Mouse (Mus musculus) liver, adult 2 months (tissue): ENCODE measurements around the gene Ninl. TPM values are rescaled to one million over a fixed set of nuclear protein-coding genes. Genes with fewer than 3 reads are reported as not detected.

Experiments used
- DNase-seq: peaks from one replicate; pipeline ENCODE4 v3.0.0-alpha.2; 2011; ENCODE audit warnings: low read depth, low spot score; ENCODE audit errors: extremely low read depth
- H3K27ac ChIP-seq: fragments of 200-500 bp; replicated peaks from 2 replicates; pipeline ENCODE4 v1.5.1; 2012; ENCODE audit warnings: low read depth, mild to moderate bottlenecking, control low read depth, inconsistent platforms, low read length; ENCODE audit not compliant: insufficient read depth
- H3K27me3 ChIP-seq: fragments of 200-500 bp; 2 replicates; pipeline ENCODE4 v1.6.1; 2012; ENCODE audit warnings: mild to moderate bottlenecking, moderate library complexity, low read length, inconsistent platforms; ENCODE audit not compliant: control insufficient read depth, insufficient read depth
- H3K36me3 ChIP-seq: fragments of 200-500 bp; 2 replicates; pipeline ENCODE4 v1.6.1; 2012; ENCODE audit warnings: low read length, inconsistent platforms; ENCODE audit not compliant: control insufficient read depth, insufficient read depth
- H3K4me1 ChIP-seq: fragments of 200-500 bp; 2 replicates; pipeline ENCODE4 v1.6.1; 2011; ENCODE audit warnings: low read length; ENCODE audit not compliant: control insufficient read depth, insufficient read depth
- H3K4me3 ChIP-seq: fragments of 200-500 bp; 2 replicates; pipeline ENCODE4 v1.5.1; 2011; ENCODE audit warnings: low read depth, mild to moderate bottlenecking, control low read depth, low read length, moderate library complexity; ENCODE audit not compliant: insufficient read depth
- H3K79me2 ChIP-seq: fragments of 200-500 bp; 2 replicates; pipeline ENCODE4 v1.6.1; 2012; ENCODE audit warnings: inconsistent platforms, mild to moderate bottlenecking, low read length, moderate library complexity; ENCODE audit not compliant: control insufficient read depth, insufficient read depth
- H3K9ac ChIP-seq: fragments of 200-500 bp; 2 replicates; pipeline ENCODE4 v1.6.1; 2012; ENCODE audit warnings: low read depth, mild to moderate bottlenecking, control low read depth, inconsistent platforms, low read length
- CTCF ChIP-seq: fragments of 200-500 bp; IDR thresholded peaks from 2 replicates; pipeline ENCODE4 v1.5.1; 2011; ENCODE audit warnings: low read depth, low read length, control low read depth
- POLR2A ChIP-seq: fragments of 200-500 bp; IDR thresholded peaks from 2 replicates; pipeline ENCODE4 v1.6.1; 2011; ENCODE audit warnings: low read length, control low read depth; ENCODE audit not compliant: insufficient read depth; ENCODE audit errors: extremely low read depth
- WGBS: fragments of 180-500 bp; shearing (Covaris S2); methylation state at CpG from one replicate; pipeline ENCODE4 v1.1.7; 2018; 5-methylcytosine and 5-hydroxymethylcytosine counted together
- polyA plus RNA-seq: library from polyadenylated mRNA; depleted of rRNA; stranded (reverse); fragments of >200 nt; gene quantifications from 2 replicates; pipeline ENCODE4 v1.2.3, GENCODE M21; 2012
- total RNA-seq: library from RNA; depleted of rRNA; stranded (reverse); fragments of >200 nt; gene quantifications from 2 replicates; pipeline ENCODE4 v1.2.3, GENCODE M21; 2014

Ninl gene
- total and polyA plus RNA-seq, 2 experiments: 0.29 to 0.37 TPM

DNA sequence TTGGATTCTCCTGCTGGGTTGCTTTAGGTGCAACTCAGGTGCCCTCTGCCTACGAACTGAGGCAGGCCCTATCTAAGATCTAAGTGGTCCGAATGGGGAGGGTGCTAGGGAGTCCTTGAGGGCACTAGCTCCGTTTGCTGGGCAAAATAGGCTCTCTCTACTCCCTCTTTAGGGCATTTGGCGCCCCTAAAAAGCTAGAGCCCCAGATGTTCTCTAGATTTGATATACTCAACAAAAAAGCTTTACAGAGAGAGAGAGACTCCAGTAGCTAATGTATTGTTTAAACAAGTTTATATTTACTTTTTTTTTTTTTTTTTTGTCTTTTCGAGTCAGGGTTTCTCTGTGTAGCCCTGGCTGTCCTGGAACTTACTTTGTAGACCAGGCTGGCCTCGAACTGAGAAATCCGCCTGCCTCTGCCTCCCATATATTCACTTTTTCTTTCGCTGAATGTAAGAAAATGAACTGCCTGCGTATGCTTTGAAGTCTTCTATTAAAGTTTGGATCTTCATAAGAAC lies 134.2 kb downstream of the Ninl start, which contains the start of gene Gins1:
Gene Gins1 (plus strand): TSS at position 465 of the 515 bp plus-strand sequence.
- H3K79me2 ChIP-seq: peaks cover 3% of the 10 kb centered on the region; the same call in 1 of the 2 replicates
- no peaks in the 10 kb centered on the region for H3K36me3 ChIP-seq
- peak within 1 kb of the TSS; percentile 85 for H3K27ac ChIP-seq
- WGBS: 28% methylated on average over 9 of the region's 9 CpGs
- DNase-seq: no peak
- peak within 1 kb of the TSS; percentile 79 for H3K4me3 ChIP-seq
- peak within 1 kb of the TSS; percentile 87 for H3K9ac ChIP-seq
- TF ChIP-seq POLR2A (no peak), CTCF (no peak)
- H3K27me3 ChIP-seq: no peaks in the 10 kb centered on the region
- peaks cover 4% of the 10 kb centered on the region for H3K4me1 ChIP-seq

DNA sequence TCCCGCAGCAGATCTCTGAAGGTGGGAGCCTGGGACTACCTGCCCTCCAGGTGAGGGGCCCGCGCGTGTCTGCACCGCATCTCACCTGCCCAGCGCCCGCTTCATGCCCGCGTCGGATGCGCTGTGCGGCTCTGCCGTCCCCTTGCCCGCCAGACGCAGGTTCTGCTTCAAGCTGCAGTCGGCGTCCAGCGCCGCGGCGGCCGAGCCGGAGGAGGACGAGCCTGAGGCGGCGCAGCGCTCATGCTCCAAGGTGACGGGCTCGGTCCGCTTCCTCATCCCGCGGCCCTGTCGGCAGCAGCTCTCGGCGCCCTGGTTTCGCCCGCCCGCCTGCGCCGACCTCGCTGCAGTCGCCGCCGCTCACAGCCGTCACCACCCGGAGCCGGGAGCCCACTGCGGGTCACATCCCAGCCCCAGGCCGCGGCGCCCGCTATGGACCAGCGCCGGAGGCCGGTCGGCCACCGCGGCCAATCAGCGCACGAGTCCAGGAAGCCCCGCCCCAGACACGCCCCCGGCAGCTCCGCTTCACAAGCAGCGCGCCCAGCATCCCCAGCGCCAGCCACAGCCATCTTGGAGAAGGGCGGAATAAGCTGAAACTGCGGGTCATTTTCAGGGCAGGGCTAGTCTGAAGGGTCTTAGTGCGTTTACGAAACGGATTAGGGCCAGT lies 134.8 kb downstream of the Ninl start, which contains the start of gene Abhd12:
Gene Abhd12 (minus strand): TSS at position 470 of the 664 bp plus-strand sequence.
- Histone ChIP-seq H3K4me3 (peak within 1 kb of the TSS; percentile 79), H3K79me2 (peaks cover 3% of the 10 kb centered on the region; the same call in 1 of the 2 replicates), H3K27me3 (no peaks in the 10 kb centered on the region), H3K4me1 (peaks cover 4% of the 10 kb centered on the region), H3K9ac (peak within 1 kb of the TSS; percentile 87), H3K36me3 (no peaks in the 10 kb centered on the region), H3K27ac (peak within 1 kb of the TSS; percentile 85)
- peak; percentile 81 for DNase-seq
- TF ChIP-seq CTCF (no peak), POLR2A (peak; percentile 80)
- WGBS: 1% methylated on average over 68 of the region's 72 CpGs

GRCm38 (mm10) chr2:150902347-150902746 lies 136.8 kb downstream of the Ninl start:
- Histone ChIP-seq H3K9ac (no peak overlapping the region), H3K36me3 (no peaks in the 10 kb centered on the region), H3K4me1 (peaks cover 4% of the 10 kb centered on the region), H3K79me2 (peaks cover 8% of the 10 kb centered on the region; the same call in 1 of the 2 replicates), H3K27ac (no peak overlapping the region), H3K4me3 (no peak overlapping the region), H3K27me3 (no peaks in the 10 kb centered on the region)
- DNase-seq: no peak
- WGBS: 54% methylated on average over 8 of the region's 8 CpGs
- TF ChIP-seq POLR2A: no peak
- TF ChIP-seq CTCF: no peak

DNA sequence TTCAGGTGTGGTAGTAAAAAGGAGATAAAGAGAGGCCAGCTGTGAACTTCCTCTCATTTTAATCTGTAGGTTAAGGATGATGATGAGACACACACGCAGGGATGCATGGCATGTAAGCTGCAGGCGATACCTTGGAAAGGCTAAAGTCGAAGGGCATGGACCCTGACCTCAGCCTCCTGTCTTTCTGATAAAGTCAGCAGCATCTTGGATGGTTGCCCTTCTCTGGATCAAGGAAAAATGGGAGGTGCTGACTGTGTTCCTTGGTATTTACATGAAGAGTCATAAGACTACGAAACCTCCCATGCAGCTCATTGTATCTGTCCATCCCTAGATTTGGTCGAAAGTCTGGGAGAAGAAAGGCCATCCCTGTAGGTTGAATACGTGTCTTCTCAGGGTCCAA lies 138.8 kb downstream of the Ninl start:
- no peak overlapping the region for H3K27ac ChIP-seq
- peak; percentile 55 for DNase-seq
- TF ChIP-seq POLR2A (no peak), CTCF (no peak)
- H3K27me3 ChIP-seq: no peaks in the 10 kb centered on the region
- H3K79me2 ChIP-seq: peaks cover 11% of the 10 kb centered on the region; the same call in 1 of the 2 replicates
- H3K4me3 ChIP-seq: no peak overlapping the region
- WGBS: 61% methylated on average over 6 of the region's 6 CpGs
- H3K36me3 ChIP-seq: no peaks in the 10 kb centered on the region
- peaks cover 6% of the 10 kb centered on the region for H3K4me1 ChIP-seq
- H3K9ac ChIP-seq: no peak overlapping the region

DNA sequence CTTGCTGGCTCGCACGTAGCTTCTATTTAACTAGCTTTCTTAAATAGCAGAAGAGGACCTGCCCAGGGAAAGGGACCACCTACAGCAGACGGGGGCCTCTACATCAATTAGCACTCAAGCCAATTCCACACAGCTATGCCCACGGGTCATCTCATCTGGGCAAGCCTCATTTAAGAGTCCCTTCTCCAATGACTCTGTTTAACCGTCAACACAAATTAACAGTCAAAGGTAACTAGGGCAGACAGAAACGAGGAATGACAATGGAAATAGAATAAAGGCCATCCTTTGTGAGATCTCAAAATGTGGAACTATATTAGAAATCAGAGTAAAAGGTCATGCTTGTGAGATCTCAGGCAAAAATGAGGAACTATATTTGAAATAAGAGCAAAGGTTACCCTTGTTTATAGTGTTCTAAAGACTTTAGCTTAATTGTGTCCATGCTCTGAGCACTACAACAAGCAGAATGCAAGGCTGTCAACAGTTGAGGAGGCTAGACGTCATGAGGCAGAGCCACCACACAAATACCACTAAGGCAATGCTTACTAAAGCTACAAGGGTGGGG lies 143.4 kb downstream of the Ninl start:
- WGBS: 82% methylated on average over 7 of the region's 7 CpGs
- no peak overlapping the region for H3K9ac ChIP-seq
- no peaks in the 10 kb centered on the region for H3K36me3 ChIP-seq
- 0 out of 2 replicates have a peak overlapping the region, but pooled peaks have one; percentile 54 for H3K27ac ChIP-seq
- peaks cover 6% of the 10 kb centered on the region for H3K4me1 ChIP-seq
- no peak for DNase-seq
- peaks cover 11% of the 10 kb centered on the region; the same call in 1 of the 2 replicates for H3K79me2 ChIP-seq
- H3K4me3 ChIP-seq: no peak overlapping the region
- TF ChIP-seq CTCF: no peak
- TF ChIP-seq POLR2A: no peak
- no peaks in the 10 kb centered on the region for H3K27me3 ChIP-seq
